Mouse (Mus musculus) testis, adult 2 months (tissue): ENCODE results near the gene Zscan4b. TPM values are rescaled to one million over a fixed set of nuclear protein-coding genes. Genes with fewer than 3 reads are reported as not detected.
"Not testable (repeated sequence)": the region's sequence is repeated elsewhere in the genome, so short reads cannot be mapped to it uniquely, and the experiment has no call there.

Experiments used
- H3K27ac ChIP-seq: fragments of 200-500 bp; 2 replicates; pipeline ENCODE4 v1.5.1; 2012; ENCODE audit warnings: low read depth, low read length; ENCODE audit not compliant: control insufficient read depth, insufficient read depth
- H3K27me3 ChIP-seq: fragments of 200-500 bp; 2 replicates; pipeline ENCODE4 v1.6.1; 2012; ENCODE audit warnings: mild to moderate bottlenecking, low read length, moderate library complexity; ENCODE audit not compliant: control insufficient read depth, insufficient read depth
- H3K36me3 ChIP-seq: fragments of 200-500 bp; 2 replicates; pipeline ENCODE4 v1.6.1; 2012; ENCODE audit warnings: mild to moderate bottlenecking, low read length; ENCODE audit not compliant: control insufficient read depth, insufficient read depth
- H3K4me1 ChIP-seq: fragments of 200-500 bp; 2 replicates; pipeline ENCODE4 v1.6.1; 2012; ENCODE audit warnings: low read length; ENCODE audit not compliant: control insufficient read depth, insufficient read depth
- H3K4me3 ChIP-seq: fragments of 200-500 bp; 2 replicates; pipeline ENCODE4 v1.5.1; 2012; ENCODE audit warnings: low read depth, mild to moderate bottlenecking, low read length, moderate library complexity, mixed read lengths; ENCODE audit not compliant: control insufficient read depth
- polyA plus RNA-seq: library from polyadenylated mRNA; depleted of rRNA; stranded (reverse); fragments of >200 nt; gene quantifications from 2 replicates; pipeline ENCODE4 v1.2.3, GENCODE M21; 2012; rRNA removed

Gene Zscan4b
- not detected in 2 replicates for polyA plus RNA-seq

DNA sequence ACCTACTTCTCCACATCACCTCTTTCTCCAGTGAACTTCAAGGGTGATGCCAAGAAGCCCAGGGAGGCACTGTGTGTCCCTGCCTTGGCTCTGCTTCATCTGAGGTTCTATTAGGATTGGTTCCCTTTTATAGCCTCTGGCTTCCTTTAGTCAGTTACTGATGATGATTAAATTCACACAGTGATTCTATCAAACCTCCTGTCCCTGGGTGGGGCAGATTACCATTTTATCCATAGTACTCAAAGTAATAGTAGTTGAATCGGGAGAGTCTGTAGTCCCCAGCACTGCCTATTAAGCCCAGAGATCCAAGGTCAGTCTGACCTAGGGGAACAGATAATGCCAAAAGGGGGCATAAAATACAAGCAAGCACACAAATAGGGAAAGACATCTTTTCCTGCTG is at the start of gene Zscan4b:
TSS of gene Zscan4b (minus strand) at position 101 of the 400 bp plus-strand sequence.
- H3K4me1 ChIP-seq, H3K36me3 ChIP-seq, H3K27ac ChIP-seq, H3K27me3 ChIP-seq, H3K4me3 ChIP-seq: not testable (repeated sequence)

Other genes with a start within 250 kb of the Zscan4b start
- gene Nlrp4b, start 217.3 kb downstream of the Zscan4b start, polyA plus RNA-seq = not detected in 2 replicates
- not detected in 2 replicates for gene Vmn1r71, start 150.7 kb downstream of the Zscan4b start, polyA plus RNA-seq
- not detected in 2 replicates for gene Zscan4c, start 100.7 kb upstream of the Zscan4b start, polyA plus RNA-seq
- not detected in 2 replicates for gene Zscan4-ps1, start 164.6 kb upstream of the Zscan4b start, polyA plus RNA-seq